Mouse (Mus musculus): ENCODE data around the gene Dvl2. TPM values are rescaled to one million over a fixed set of nuclear protein-coding genes. Genes with fewer than 3 reads are reported as not detected.

The Dvl2 gene
- total RNA-seq, 1 experiment, result 47.4 TPM

DNA sequence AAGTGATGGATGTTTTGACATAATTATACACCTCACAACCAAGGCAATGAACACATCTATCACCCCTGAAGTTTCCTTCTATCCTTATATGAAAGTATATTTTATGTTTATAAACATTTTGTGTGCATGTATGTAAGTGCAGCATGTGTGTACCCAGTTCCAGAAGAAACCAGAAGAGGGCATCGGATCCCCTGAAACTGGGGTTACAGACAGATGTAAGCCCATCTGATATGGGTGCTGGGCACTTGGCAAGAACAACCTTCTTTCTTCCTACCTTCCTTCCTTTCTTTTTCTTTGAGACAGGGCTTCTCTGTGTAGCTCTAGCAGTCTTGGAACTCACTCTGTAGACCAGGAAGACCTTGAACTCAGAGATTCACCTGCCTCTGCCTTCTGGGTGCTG, 44.2 kb upstream of the Dvl2 start:
- H3K36me3 ChIP-seq (ENCODE audit: control insufficient read depth, insufficient read depth, low read length, poor library complexity, severe bottlenecking), result no peaks in the 10 kb centered on the region
- H3K27ac ChIP-seq (ENCODE audit: insufficient read depth, low read depth, low read length, poor library complexity, severe bottlenecking), result no peak overlapping the region
- H3K9ac ChIP-seq (ENCODE audit: insufficient read depth, low read depth, low read length, poor library complexity, severe bottlenecking), result no peak overlapping the region
- no peaks in the 10 kb centered on the region for H3K9me3 ChIP-seq (ENCODE audit: control insufficient read depth, insufficient read depth, low read depth, low read length)
- DNase-seq (ENCODE audit: low read depth, low spot score), result no peak
- TF ChIP-seq ZNF384 (IDR thresholded peaks at IDR 0.05; ENCODE audit: low read depth, low read length), result no peak
- TF ChIP-seq ZC3H11A (IDR thresholded peaks at IDR 0.05; ENCODE audit: borderline replicate concordance, low read depth, low read length), result no peak
- no peak for TF ChIP-seq MAFK (IDR thresholded peaks at IDR 0.05; ENCODE audit: insufficient read depth, low read depth, low read length)
- no peak for TF ChIP-seq HCFC1 (IDR thresholded peaks at IDR 0.05; ENCODE audit: borderline replicate concordance, insufficient read depth, low read length)
- TF ChIP-seq CHD2 (IDR thresholded peaks at IDR 0.05; ENCODE audit: low read depth, low read length), result no peak
- H3K4me1 ChIP-seq (ENCODE audit: control insufficient read depth in 2 of 2, insufficient read depth in 2 of 2, low read length in 2 of 2, poor library complexity in 1 of 2), result no peaks in the 10 kb centered on the region
- no peak overlapping the region for H3K4me3 ChIP-seq (ENCODE audit: insufficient read depth in 1 of 2, low read depth in 1 of 2, low read length in 2 of 2, poor library complexity in 1 of 2, severe bottlenecking in 1 of 2)
- in situ Hi-C loops (cut with MboI; ENCODE audit: low sequenced_read_pairs in 2 of 2, unreplicated experiment in 2 of 2), result no loop called here

GRCm38 (mm10) chr11:69960616-69961015, 39.8 kb upstream of the Dvl2 start:
- Histone ChIP-seq H3K27ac (ENCODE audit: insufficient read depth, low read depth, low read length, poor library complexity, severe bottlenecking) (no peak overlapping the region), H3K9me3 (ENCODE audit: control insufficient read depth, insufficient read depth, low read depth, low read length) (no peaks in the 10 kb centered on the region), H3K4me1 (ENCODE audit: control insufficient read depth in 2 of 2, insufficient read depth in 2 of 2, low read length in 2 of 2, poor library complexity in 1 of 2) (peaks cover 0 to 3% of the 10 kb centered on the region in 2 experiments; a peak in 1 of 4 replicates), H3K36me3 (ENCODE audit: control insufficient read depth, insufficient read depth, low read length, poor library complexity, severe bottlenecking) (no peaks in the 10 kb centered on the region), H3K4me3 (ENCODE audit: insufficient read depth in 1 of 2, low read depth in 1 of 2, low read length in 2 of 2, poor library complexity in 1 of 2, severe bottlenecking in 1 of 2) (no peak overlapping the region), H3K9ac (ENCODE audit: insufficient read depth, low read depth, low read length, poor library complexity, severe bottlenecking) (no peak overlapping the region)
- in situ Hi-C loops (cut with MboI; ENCODE audit: low sequenced_read_pairs in 2 of 2, unreplicated experiment in 2 of 2), result no loop called here
- no peak for TF ChIP-seq HCFC1 (IDR thresholded peaks at IDR 0.05; ENCODE audit: borderline replicate concordance, insufficient read depth, low read length)
- TF ChIP-seq ZC3H11A (IDR thresholded peaks at IDR 0.05; ENCODE audit: borderline replicate concordance, low read depth, low read length), result peak; percentile 49; the same call in 1 of the 2 replicates
- TF ChIP-seq CHD2 (IDR thresholded peaks at IDR 0.05; ENCODE audit: low read depth, low read length), result no peak
- no peak for TF ChIP-seq ZNF384 (IDR thresholded peaks at IDR 0.05; ENCODE audit: low read depth, low read length)
- TF ChIP-seq MAFK (IDR thresholded peaks at IDR 0.05; ENCODE audit: insufficient read depth, low read depth, low read length), result no peak
- DNase-seq (ENCODE audit: low read depth, low spot score), result peak; percentile 75

GRCm38 (mm10) chr11:69961841-69962240, 38.6 kb upstream of the Dvl2 start:
- H3K9me3 ChIP-seq (ENCODE audit: control insufficient read depth, insufficient read depth, low read depth, low read length), result no peaks in the 10 kb centered on the region
- no peak for DNase-seq (ENCODE audit: low read depth, low spot score)
- peaks cover 0 to 4% of the 10 kb centered on the region in 2 experiments; a peak in 1 of 4 replicates for H3K4me1 ChIP-seq (ENCODE audit: control insufficient read depth in 2 of 2, insufficient read depth in 2 of 2, low read length in 2 of 2, poor library complexity in 1 of 2)
- in situ Hi-C loops (cut with MboI; ENCODE audit: low sequenced_read_pairs in 2 of 2, unreplicated experiment in 2 of 2), result no loop called here
- TF ChIP-seq ZC3H11A (IDR thresholded peaks at IDR 0.05; ENCODE audit: borderline replicate concordance, low read depth, low read length), result no peak
- TF ChIP-seq MAFK (IDR thresholded peaks at IDR 0.05; ENCODE audit: insufficient read depth, low read depth, low read length), result 0 out of 2 replicates have a peak, but pooled peaks have one; percentile 3
- H3K27ac ChIP-seq (ENCODE audit: insufficient read depth, low read depth, low read length, poor library complexity, severe bottlenecking), result no peak overlapping the region
- no peaks in the 10 kb centered on the region for H3K36me3 ChIP-seq (ENCODE audit: control insufficient read depth, insufficient read depth, low read length, poor library complexity, severe bottlenecking)
- no peak overlapping the region for H3K4me3 ChIP-seq (ENCODE audit: insufficient read depth in 1 of 2, low read depth in 1 of 2, low read length in 2 of 2, poor library complexity in 1 of 2, severe bottlenecking in 1 of 2)
- no peak overlapping the region for H3K9ac ChIP-seq (ENCODE audit: insufficient read depth, low read depth, low read length, poor library complexity, severe bottlenecking)

GRCm38 (mm10) chr11:69964650-69965270, 35.6 kb upstream of the Dvl2 start, which contains the start of gene Cldn7:
TSS of gene Cldn7 (plus strand) at chr11:69964779.
- no peak for DNase-seq (ENCODE audit: low read depth, low spot score)
- Histone ChIP-seq H3K27ac (ENCODE audit: insufficient read depth, low read depth, low read length, poor library complexity, severe bottlenecking) (no peak within 1 kb of the TSS), H3K4me1 (ENCODE audit: control insufficient read depth in 2 of 2, insufficient read depth in 2 of 2, low read length in 2 of 2, poor library complexity in 1 of 2) (peaks cover 0 to 8% of the 10 kb centered on the region in 2 experiments; a peak in 1 of 4 replicates), H3K36me3 (ENCODE audit: control insufficient read depth, insufficient read depth, low read length, poor library complexity, severe bottlenecking) (peaks cover 10% of the 10 kb centered on the region; the same call in 1 of the 2 replicates), H3K9ac (ENCODE audit: insufficient read depth, low read depth, low read length, poor library complexity, severe bottlenecking) (peak within 1 kb of the TSS; percentile 49), H3K9me3 (ENCODE audit: control insufficient read depth, insufficient read depth, low read depth, low read length) (no peaks in the 10 kb centered on the region), H3K4me3 (ENCODE audit: insufficient read depth in 1 of 2, low read depth in 1 of 2, low read length in 2 of 2, poor library complexity in 1 of 2, severe bottlenecking in 1 of 2) (peak within 1 kb of the TSS; percentile 72)
- TF ChIP-seq HCFC1 (IDR thresholded peaks at IDR 0.05; ENCODE audit: borderline replicate concordance, insufficient read depth, low read length) (no peak), CHD2 (IDR thresholded peaks at IDR 0.05; ENCODE audit: low read depth, low read length) (no peak), ZNF384 (IDR thresholded peaks at IDR 0.05; ENCODE audit: low read depth, low read length) (no peak), MAFK (IDR thresholded peaks at IDR 0.05; ENCODE audit: insufficient read depth, low read depth, low read length) (no peak), ZC3H11A (IDR thresholded peaks at IDR 0.05; ENCODE audit: borderline replicate concordance, low read depth, low read length) (no peak)
- in situ Hi-C loops (cut with MboI; ENCODE audit: low sequenced_read_pairs in 2 of 2, unreplicated experiment in 2 of 2), result no loop called here

Measured in ES-E14 (cell line).